Mouse (Mus musculus) spleen, adult 2 months (tissue): ENCODE data around the gene Sdad1.

Source experiments
- CTCF ChIP-seq: fragments of 200-500 bp; IDR thresholded peaks from 2 replicates; pipeline ENCODE4 v1.5.1; 2011; ENCODE audit warnings: mild to moderate bottlenecking, inconsistent platforms; ENCODE audit not compliant: insufficient read depth, insufficient read length, insufficient replicate concordance; ENCODE audit errors: extremely low read depth
- POLR2A ChIP-seq: fragments of 200-500 bp; IDR thresholded peaks from 2 replicates; pipeline ENCODE4 v1.6.1; 2011; ENCODE audit warnings: low read depth, low read length, inconsistent platforms

DNA sequence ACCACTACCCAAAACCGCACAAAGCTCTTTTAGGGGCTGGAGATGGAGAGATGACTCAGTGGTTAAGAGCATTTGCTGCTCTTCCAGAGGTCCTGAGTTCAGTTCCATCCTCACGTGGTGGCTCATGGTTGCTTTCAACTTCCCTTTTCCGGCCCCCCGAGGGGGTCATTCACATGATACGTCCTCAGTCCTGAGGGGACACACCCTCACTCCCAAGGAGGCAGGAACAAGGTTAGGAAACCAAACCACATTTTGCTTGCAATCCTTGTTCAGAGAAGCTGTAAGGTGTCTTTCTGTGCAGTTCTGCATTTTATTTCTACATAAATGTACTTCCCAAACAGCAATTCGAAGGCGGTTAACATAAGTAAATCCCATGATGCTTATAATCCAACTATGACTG, 39.8 kb downstream of the Sdad1 start:
- TF ChIP-seq CTCF = no peak
- no peak for TF ChIP-seq POLR2A
